ENCODE assay signal across 10 mouse cellular contexts in genomic region chr13:59182630-59183029, GRCm38 (mm10).
DNase-seq lines count a peak whose midpoint lies in the region; ATAC-seq and TF ChIP-seq lines count a peak whose summit lies in the region.
"Had no signal": no experiment of that assay in that cellular context is flagged by ENCODE, and none has a peak within 500 bp of the region (broad histone marks: within the 10 kb centered on the region; RNA-seq: fewer than 3 reads in every experiment).

No protein-coding gene starts in this region.

- H3K4me3 ChIP-seq in intestine, postnatal 0 days (ENCODE audit: low read depth, low read length), result no peak overlapping the region
- no peak overlapping the region for H3K4me3 ChIP-seq in intestine, embryonic 16.5 days (ENCODE audit: low read length)
- no peak overlapping the region for H3K4me3 ChIP-seq in limb, embryonic 10.5 days
- H3K4me3 ChIP-seq: limb, embryonic 13.5 days; megakaryocyte, embryonic 14.5 days had no signal

- 49% methylated on average over 5 of the region's 5 CpGs for WGBS in intestine, postnatal 0 days
- 45% methylated on average over 5 of the region's 5 CpGs for WGBS in intestine, embryonic 16.5 days
- 64% methylated on average over 5 of the region's 5 CpGs for WGBS in limb, embryonic 10.5 days

- H3K4me2 ChIP-seq in intestine, postnatal 0 days (replicated peaks; ENCODE audit: low read depth), result no peak overlapping the region
- no peak overlapping the region for H3K4me2 ChIP-seq in intestine, embryonic 16.5 days (ENCODE audit: low read depth, low read length)
- H3K4me2 ChIP-seq: limb, embryonic 13.5 days had no signal

- no peak for TF ChIP-seq POLR2A in brain, embryonic 14.5 days (IDR thresholded peaks at IDR 0.05; ENCODE audit: borderline replicate concordance, extremely low read depth, insufficient read depth, insufficient read length, poor library complexity, severe bottlenecking)

- no peaks in the 10 kb centered on the region for H3K27me3 ChIP-seq in intestine, postnatal 0 days (replicated peaks; ENCODE audit: control insufficient read depth, insufficient read depth, low read length)
- no peaks in the 10 kb centered on the region for H3K27me3 ChIP-seq in intestine, embryonic 16.5 days (replicated peaks; ENCODE audit: control insufficient read depth, insufficient read depth, low read length)
- H3K27me3 ChIP-seq in limb, embryonic 10.5 days (ENCODE audit: low read depth, poor library complexity, severe bottlenecking), result no peaks in the 10 kb centered on the region
- H3K27me3 ChIP-seq: megakaryocyte, embryonic 14.5 days had no signal

- H3K36me3 ChIP-seq in intestine, postnatal 0 days (ENCODE audit: control insufficient read depth, insufficient read depth), result no peaks in the 10 kb centered on the region
- no peaks in the 10 kb centered on the region for H3K36me3 ChIP-seq in intestine, embryonic 16.5 days (ENCODE audit: control insufficient read depth, insufficient read depth, low read length)
- no peaks in the 10 kb centered on the region for H3K36me3 ChIP-seq in limb, embryonic 10.5 days
- H3K36me3 ChIP-seq: limb, embryonic 13.5 days had no signal

- no peaks in the 10 kb centered on the region for H3K4me1 ChIP-seq in intestine, postnatal 0 days (replicated peaks; ENCODE audit: control insufficient read depth, insufficient read depth, low read length)
- no peaks in the 10 kb centered on the region for H3K4me1 ChIP-seq in intestine, embryonic 16.5 days (ENCODE audit: control insufficient read depth, insufficient read depth, low read length)
- peaks cover under 1% of the 10 kb centered on the region; the same call in 1 of the 2 replicates for H3K4me1 ChIP-seq in limb, embryonic 10.5 days
- H3K4me1 ChIP-seq: limb, embryonic 13.5 days; megakaryocyte, embryonic 14.5 days had no signal

- intact Hi-C loops in left cerebral cortex, postnatal 4 days (cut with DNase I), result loop anchor here (5.0 kb wide), 1 partner anchor 545 kb away; no protein-coding TSS in a partner anchor

- no peaks in the 10 kb centered on the region for H3K9me3 ChIP-seq in intestine, postnatal 0 days (ENCODE audit: control insufficient read depth)
- no peaks in the 10 kb centered on the region for H3K9me3 ChIP-seq in intestine, embryonic 16.5 days (ENCODE audit: control insufficient read depth, low read length)
- H3K9me3 ChIP-seq in limb, embryonic 10.5 days (replicated peaks), result no peaks in the 10 kb centered on the region

- no peak overlapping the region for H3K27ac ChIP-seq in intestine, postnatal 0 days (ENCODE audit: low read depth, low read length)
- no peak overlapping the region for H3K27ac ChIP-seq in intestine, embryonic 16.5 days (ENCODE audit: low read length)
- no peak overlapping the region for H3K27ac ChIP-seq in limb, embryonic 10.5 days
- H3K27ac ChIP-seq: limb, embryonic 13.5 days had no signal

- no peak overlapping the region for H3K9ac ChIP-seq in intestine, postnatal 0 days (ENCODE audit: low read depth, low read length)
- H3K9ac ChIP-seq in intestine, embryonic 16.5 days (ENCODE audit: low read depth, low read length), result no peak overlapping the region
- H3K9ac ChIP-seq: limb, embryonic 13.5 days had no signal

- peak; percentile 83 for DNase-seq in brain, embryonic 14.5 days (ENCODE audit: low read depth)
- DNase-seq in cerebellum, adult 8-10 months, result peak; percentile 56
- DNase-seq in left cerebral cortex, postnatal 4 days, result peak; percentile 54
- DNase-seq in testis, postnatal 10 days (ENCODE audit: low spot score), result no peak
- no peak for DNase-seq in limb, embryonic 10.5 days (ENCODE audit: low spot score)

- TF ChIP-seq CTCF in intestine, postnatal 0 days (IDR thresholded peaks at IDR 0.05; ENCODE audit: low read depth), result peak; percentile 35; the same call in 1 of the 2 replicates
- peak; percentile 56; the same call in 1 of the 2 replicates for TF ChIP-seq CTCF in brain, embryonic 14.5 days (IDR thresholded peaks at IDR 0.05; ENCODE audit: borderline replicate concordance, extremely low read depth, insufficient read depth, insufficient read length)

- ATAC-seq in intestine, postnatal 0 days, result no peak
- ATAC-seq in intestine, embryonic 16.5 days, result no peak
- ATAC-seq: Patski had no signal

Comparison
In these comparisons a context has a peak if more than half of its experiments do, and no peak if none do; other contexts are left out.
1. DNase-seq: peak in brain, embryonic 14.5 days (single experiment), cerebellum, adult 8-10 months (single experiment) and left cerebral cortex, postnatal 4 days (single experiment); none in testis, postnatal 10 days (single experiment) and limb, embryonic 10.5 days (single experiment).